Mouse (Mus musculus): ENCODE data around the gene Ttc25. TPM values are rescaled to one million over a fixed set of nuclear protein-coding genes. Genes with fewer than 3 reads are reported as not detected.

Ttc25 gene
- polyA plus RNA-seq, 1 experiment from 2014 or later, result 2.7 TPM

DNA sequence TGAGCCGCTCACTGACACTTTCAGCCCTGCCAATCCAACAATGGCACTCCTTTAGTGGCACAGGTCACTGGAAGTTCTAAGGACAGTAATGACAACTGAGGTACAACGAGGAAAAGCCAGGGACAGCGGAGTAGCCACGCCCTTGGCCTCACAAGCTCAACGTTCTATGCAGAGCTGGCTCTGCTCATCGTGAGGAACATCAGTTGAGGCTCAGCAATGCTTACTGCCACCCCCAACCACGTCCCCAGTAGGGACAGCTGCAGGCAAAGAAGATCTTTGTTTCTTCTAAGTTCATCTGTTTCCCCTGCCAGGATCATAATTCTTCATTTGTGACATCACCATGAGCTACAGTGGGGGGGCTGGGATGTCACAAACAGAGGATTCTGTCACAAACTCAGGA is 49.2 kb downstream of the Ttc25 start:
- Histone ChIP-seq H3K27ac (no peak overlapping the region), H3K4me1 (no peaks in the 10 kb centered on the region), H3K4me3 (no peak overlapping the region), H3K9ac (no peak overlapping the region), H3K27me3 (no peaks in the 10 kb centered on the region), H3K9me3 (replicated peaks) (no peaks in the 10 kb centered on the region), H3K36me3 (peaks cover 92% of the 10 kb centered on the region), H3K4me2 (replicated peaks) (no peak overlapping the region)
- no peak for ATAC-seq (ENCODE audit: low FRiP score)
- 93% methylated on average over 7 of the region's 7 CpGs for WGBS

DNA sequence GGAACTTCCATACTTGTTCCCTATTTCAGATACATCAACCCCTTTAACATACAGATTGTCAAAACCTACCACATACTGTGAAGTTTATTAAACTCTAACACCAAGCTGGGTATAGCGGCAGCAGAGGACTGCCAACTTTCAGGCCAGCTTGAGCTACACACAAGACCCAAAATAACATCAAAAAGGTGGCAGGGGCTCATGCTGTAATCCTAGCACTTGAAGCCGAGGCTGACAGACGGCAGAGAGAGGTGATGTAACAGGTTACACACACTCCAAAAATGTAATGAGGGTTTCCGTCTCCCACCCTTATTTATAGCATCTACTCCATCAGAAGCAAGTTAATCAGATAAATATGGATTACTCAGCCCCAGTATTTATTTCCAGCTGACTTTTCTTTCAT is 50.1 kb downstream of the Ttc25 start:
- Histone ChIP-seq H3K4me2 (replicated peaks) (no peak overlapping the region), H3K4me1 (no peaks in the 10 kb centered on the region), H3K27me3 (no peaks in the 10 kb centered on the region), H3K9ac (no peak overlapping the region), H3K9me3 (replicated peaks) (no peaks in the 10 kb centered on the region), H3K36me3 (peaks cover 92% of the 10 kb centered on the region), H3K27ac (no peak overlapping the region), H3K4me3 (no peak overlapping the region)
- no peak for ATAC-seq (ENCODE audit: low FRiP score)
- WGBS, result 90% methylated on average over 4 of the region's 4 CpGs

DNA sequence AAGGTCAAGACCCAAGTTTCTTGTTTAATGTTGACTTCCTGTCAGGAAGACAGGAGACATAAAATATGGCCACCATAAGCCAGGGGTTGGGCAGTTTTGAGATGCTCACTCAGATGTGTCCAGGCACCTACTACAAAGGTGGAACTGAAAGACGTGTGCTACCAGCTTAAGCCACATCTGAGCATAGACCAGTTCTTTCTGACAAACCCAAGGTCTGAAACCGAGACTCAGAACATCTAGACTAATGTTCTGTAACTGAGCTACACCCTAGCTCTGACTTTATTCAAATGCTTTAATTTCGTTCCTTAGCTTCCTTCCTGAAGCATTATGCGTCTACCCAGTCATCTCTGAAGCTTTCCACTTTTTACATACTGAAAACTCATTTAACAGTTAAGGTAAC is 52.7 kb downstream of the Ttc25 start:
- Histone ChIP-seq H3K36me3 (peaks cover 86% of the 10 kb centered on the region), H3K4me2 (replicated peaks) (no peak overlapping the region), H3K9me3 (replicated peaks) (no peaks in the 10 kb centered on the region), H3K9ac (no peak overlapping the region), H3K27me3 (no peaks in the 10 kb centered on the region), H3K4me3 (no peak overlapping the region), H3K27ac (no peak overlapping the region), H3K4me1 (no peaks in the 10 kb centered on the region)
- WGBS, result 93% methylated on average over 4 of the region's 4 CpGs
- no peak for ATAC-seq (ENCODE audit: low FRiP score)

DNA sequence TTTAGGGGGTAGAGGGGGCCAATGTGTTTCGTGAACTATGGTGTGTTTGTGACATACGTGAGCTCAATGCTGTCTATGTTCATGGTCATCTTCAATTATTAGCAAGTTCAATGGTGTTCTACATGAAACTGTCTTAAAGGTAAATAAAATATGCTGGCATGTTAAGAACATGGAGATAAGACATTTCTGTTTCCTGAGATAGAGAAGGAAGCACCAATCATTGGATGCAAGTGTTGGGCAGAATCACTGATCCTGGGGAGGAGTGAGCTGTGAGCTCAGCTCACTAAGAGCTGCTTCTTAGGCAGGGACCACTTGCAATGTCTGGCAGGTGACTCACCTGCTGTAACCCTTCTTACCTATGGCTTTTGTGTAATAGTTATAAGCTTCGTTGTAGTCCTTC is 56.0 kb downstream of the Ttc25 start:
- no peaks in the 10 kb centered on the region for H3K9me3 ChIP-seq (replicated peaks)
- 96% methylated on average over 3 of the region's 3 CpGs for WGBS
- H3K4me1 ChIP-seq, result no peaks in the 10 kb centered on the region
- H3K36me3 ChIP-seq, result peaks cover 62% of the 10 kb centered on the region
- H3K27ac ChIP-seq, result no peak overlapping the region
- no peaks in the 10 kb centered on the region for H3K27me3 ChIP-seq
- no peak for ATAC-seq (ENCODE audit: low FRiP score)
- no peak overlapping the region for H3K4me2 ChIP-seq (replicated peaks)
- no peak overlapping the region for H3K4me3 ChIP-seq
- H3K9ac ChIP-seq, result no peak overlapping the region

DNA sequence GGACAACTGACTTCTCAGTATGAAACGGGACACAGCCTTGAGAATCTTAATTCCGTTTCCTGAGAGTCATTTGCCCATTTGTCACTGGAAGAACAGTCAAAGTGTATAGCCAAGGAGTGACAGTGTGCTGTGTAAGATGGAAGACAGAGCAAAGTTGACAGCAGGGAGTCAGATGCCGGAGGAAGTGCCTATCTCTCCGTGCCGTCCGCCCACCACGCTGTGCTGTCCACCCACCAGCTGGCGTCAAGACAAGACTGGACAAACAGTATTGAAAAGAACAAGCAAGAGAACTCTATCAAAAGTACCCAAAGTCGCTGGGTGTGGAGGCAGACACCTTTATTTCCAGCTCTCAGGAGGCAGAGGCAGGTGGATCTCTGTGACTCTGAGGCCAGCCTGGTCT is 57.7 kb downstream of the Ttc25 start:
- Histone ChIP-seq H3K4me1 (no peaks in the 10 kb centered on the region), H3K9me3 (replicated peaks) (no peaks in the 10 kb centered on the region), H3K9ac (no peak overlapping the region), H3K4me3 (no peak overlapping the region), H3K27ac (no peak overlapping the region), H3K4me2 (replicated peaks) (no peak overlapping the region), H3K36me3 (peaks cover 46% of the 10 kb centered on the region), H3K27me3 (no peaks in the 10 kb centered on the region)
- ATAC-seq (ENCODE audit: low FRiP score), result no peak
- WGBS, result 89% methylated on average over 9 of the region's 9 CpGs

DNA sequence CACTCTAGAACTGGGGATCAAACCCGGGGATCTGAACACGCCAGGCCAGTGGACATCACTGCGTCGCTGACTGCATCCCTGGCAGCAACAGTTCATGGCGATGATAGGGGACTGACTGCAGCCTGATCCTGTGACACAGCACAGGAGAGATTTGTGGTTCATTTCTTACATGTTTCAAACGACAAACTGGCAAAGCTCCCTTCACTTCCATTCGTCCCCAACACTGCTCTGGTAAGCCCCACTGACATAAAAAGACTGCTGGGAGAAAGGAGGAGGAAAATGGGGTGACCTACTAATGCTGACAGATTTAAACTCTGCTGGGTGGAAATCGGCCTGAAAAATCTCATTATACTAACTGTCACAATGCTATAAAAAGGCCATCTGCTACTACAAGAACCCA is 58.4 kb downstream of the Ttc25 start:
- Histone ChIP-seq H3K36me3 (peaks cover 41% of the 10 kb centered on the region), H3K4me3 (no peak overlapping the region), H3K27me3 (no peaks in the 10 kb centered on the region), H3K4me2 (replicated peaks) (no peak overlapping the region), H3K9ac (no peak overlapping the region), H3K9me3 (replicated peaks) (no peaks in the 10 kb centered on the region), H3K4me1 (no peaks in the 10 kb centered on the region), H3K27ac (no peak overlapping the region)
- no peak for ATAC-seq (ENCODE audit: low FRiP score)
- WGBS, result 90% methylated on average over 8 of the region's 8 CpGs

DNA sequence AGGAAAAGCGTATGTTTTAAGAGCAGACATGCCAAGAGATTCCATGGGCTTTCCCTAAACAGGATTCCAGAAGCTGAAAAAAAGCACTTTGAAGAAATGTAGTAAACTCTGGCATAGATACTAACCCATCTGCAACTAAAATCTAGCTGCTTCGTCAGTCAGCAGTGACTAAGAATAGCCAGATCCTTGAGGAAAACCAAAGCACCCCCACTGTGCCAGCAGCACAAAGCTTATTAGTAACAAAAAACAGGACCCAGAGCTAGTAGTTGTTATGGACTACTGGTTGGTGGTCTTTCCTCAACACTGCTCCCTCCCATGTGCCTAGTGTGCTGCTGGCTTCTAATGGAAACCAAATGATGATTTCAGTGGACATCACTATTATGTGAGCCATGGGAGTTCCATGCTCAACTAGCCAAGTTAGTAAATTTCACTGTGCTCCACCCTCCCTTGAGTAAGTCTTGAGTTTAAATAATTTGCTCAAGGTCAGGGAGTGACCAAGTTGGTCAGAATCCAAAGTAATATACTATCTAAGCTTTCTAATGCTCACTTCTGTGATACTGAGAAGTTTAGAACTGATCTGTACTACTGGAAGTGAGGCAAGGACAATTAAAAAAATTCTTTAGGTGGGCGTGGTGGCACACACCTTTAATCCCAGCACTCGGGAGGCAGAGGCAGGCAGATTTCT is 59.1 kb downstream of the Ttc25 start:
- peaks cover 35% of the 10 kb centered on the region for H3K36me3 ChIP-seq
- 90% methylated on average over 4 of the region's 4 CpGs for WGBS

DNA sequence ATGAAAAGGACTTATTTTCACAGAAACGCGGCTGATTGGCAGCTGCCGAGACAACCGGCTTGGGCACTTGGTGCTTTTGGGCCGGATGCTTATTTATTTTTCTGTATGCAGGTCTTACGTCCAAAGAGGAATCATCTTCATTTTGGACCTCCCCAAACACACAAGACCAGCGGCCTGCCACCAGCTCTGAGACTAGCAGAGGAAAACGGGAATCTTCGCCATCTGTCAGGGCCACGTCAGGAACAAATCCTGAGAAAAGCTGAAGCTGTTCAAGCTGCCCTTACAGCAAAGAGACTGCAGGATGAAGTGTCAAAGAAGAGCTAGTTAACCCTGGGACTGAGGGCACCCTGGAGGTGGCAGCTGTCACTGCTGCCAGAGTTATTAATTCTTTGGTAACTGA is 60.0 kb downstream of the Ttc25 start:
- Histone ChIP-seq H3K27ac (no peak overlapping the region), H3K4me1 (no peaks in the 10 kb centered on the region), H3K36me3 (peaks cover 26% of the 10 kb centered on the region), H3K9me3 (replicated peaks) (no peaks in the 10 kb centered on the region), H3K27me3 (no peaks in the 10 kb centered on the region), H3K4me3 (no peak overlapping the region), H3K4me2 (replicated peaks) (no peak overlapping the region), H3K9ac (no peak overlapping the region)
- WGBS, result 88% methylated on average over 10 of the region's 10 CpGs
- ATAC-seq (ENCODE audit: low FRiP score), result no peak

More for the DNA sequence above, 59.1 kb downstream of the Ttc25 start:
- H3K9ac ChIP-seq, result no peak overlapping the region
- H3K4me2 ChIP-seq (replicated peaks), result no peak overlapping the region
- H3K9me3 ChIP-seq (replicated peaks), result no peaks in the 10 kb centered on the region
- no peak overlapping the region for H3K4me3 ChIP-seq
- ATAC-seq (ENCODE audit: low FRiP score), result no peak
- H3K4me1 ChIP-seq, result no peaks in the 10 kb centered on the region
- H3K27me3 ChIP-seq, result no peaks in the 10 kb centered on the region
- no peak overlapping the region for H3K27ac ChIP-seq

DNA sequence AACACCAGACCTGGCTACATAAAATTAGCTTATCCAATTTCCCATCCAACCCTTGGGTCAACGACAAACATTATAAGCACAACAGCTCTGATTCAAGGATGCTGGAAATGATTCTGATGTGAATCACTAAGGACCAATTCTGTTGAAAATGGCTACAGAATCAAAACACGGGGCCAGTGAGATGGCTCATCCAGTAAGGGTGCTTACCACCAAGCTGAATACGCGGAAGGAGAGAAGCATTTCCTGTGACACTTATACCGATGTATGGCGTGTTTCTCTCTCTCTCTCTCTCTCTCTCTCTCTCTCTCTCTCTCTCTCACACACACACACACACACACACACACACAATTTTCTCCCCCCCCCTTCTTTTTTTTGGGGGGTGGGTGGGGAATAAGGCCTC is 61.7 kb downstream of the Ttc25 start:
- ATAC-seq (ENCODE audit: low FRiP score), result no peak
- Histone ChIP-seq H3K4me3 (no peak overlapping the region), H3K9me3 (replicated peaks) (no peaks in the 10 kb centered on the region), H3K9ac (no peak overlapping the region), H3K4me1 (no peaks in the 10 kb centered on the region), H3K4me2 (replicated peaks) (no peak overlapping the region), H3K36me3 (0 out of 2 replicates have a peak, but pooled peaks cover 11% of the 10 kb centered on the region), H3K27me3 (no peaks in the 10 kb centered on the region), H3K27ac (no peak overlapping the region)
- WGBS, result 87% methylated on average over 6 of the region's 6 CpGs

DNA sequence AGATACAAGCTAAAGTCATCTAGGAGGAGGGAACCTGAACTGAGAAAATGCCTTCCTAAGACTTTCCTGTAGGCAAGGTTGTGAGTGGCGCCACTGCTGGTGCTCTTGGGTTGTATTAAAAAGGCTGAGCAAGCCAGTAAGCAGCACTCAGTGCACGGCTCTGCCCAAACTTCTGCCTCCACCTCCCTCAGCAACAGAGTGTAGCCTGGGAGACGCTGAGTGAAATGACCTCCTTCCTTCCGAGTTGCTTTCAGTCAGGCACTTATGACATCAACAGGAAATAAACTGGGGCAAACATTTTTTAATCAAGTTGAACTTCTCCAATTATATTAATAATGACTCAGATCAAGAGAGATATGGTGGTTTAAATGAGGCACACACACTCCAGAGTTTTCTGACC is 63.4 kb downstream of the Ttc25 start:
- Histone ChIP-seq H3K36me3 (peaks cover 7% of the 10 kb centered on the region; the same call in 1 of the 2 replicates), H3K4me1 (peaks cover 3% of the 10 kb centered on the region; the same call in 1 of the 2 replicates), H3K9me3 (replicated peaks) (no peaks in the 10 kb centered on the region), H3K27me3 (no peaks in the 10 kb centered on the region), H3K27ac (no peak overlapping the region), H3K9ac (no peak overlapping the region), H3K4me3 (no peak overlapping the region), H3K4me2 (replicated peaks) (no peak overlapping the region)
- WGBS, result 79% methylated on average over 4 of the region's 4 CpGs
- no peak for ATAC-seq (ENCODE audit: low FRiP score)

DNA sequence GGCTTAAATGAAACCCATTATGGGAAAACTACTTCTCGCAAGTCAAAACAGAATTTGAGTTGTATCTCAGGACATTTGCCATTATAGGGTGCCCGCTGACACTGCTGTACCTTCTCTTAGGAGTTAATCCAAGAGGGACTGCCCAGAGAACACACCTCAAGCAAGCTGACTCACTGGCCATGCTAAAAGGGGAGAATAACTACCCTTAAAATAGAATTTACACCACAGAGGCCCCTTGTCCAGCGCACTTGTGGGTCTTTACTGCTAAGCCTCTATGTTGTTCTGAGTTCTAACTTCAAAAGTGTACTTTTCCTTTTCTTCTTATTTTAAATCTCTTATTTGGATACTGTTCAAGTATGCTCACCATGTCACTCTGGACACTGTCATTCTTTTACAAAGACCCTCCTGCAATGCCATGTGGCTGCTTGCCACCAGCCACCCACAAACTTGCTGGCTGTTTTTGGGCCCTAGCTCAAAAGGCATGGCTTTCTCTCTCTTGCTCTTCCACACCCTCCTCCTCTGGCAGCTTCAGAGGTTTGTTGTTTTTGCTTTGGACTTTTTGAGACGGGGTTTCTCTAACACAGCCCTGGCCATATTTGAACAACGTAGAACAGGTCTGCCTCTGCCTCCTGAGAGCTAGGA is 64.1 kb downstream of the Ttc25 start:
- H3K27ac ChIP-seq, result no peak overlapping the region
- no peak overlapping the region for H3K9ac ChIP-seq

DNA sequence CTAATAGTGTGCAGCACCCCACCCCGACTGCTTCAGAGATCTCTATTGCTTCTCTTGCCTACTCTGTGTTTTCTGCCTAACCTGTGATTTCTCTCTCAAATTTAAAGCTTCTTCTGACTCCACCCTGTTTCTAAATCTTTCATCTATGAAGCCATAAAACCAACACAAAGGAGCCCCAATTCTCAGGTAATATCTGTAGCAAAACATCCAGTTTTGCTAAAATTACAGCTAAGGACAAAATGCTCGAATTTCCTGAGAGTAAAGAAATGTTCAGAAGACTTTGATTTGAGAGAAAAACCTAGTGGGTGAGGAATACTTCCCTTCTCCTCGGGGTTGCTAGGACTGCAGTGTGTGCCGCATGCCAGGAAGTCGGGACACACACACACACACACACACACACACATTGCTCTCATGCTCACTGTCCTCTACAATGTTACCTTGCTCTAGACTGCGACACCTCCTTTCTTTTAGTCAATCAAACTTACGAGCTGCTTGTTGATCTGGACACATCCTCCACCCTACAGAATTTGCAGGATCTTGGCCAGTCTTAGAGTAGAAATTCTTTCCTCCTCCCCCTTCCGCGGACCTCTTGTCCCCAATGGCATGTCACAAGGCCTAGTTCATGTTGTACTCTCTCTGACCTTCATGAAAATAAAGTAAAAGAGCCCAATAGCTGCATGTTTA is 64.7 kb downstream of the Ttc25 start:
- whole genome bisulfite sequencing, result 80% methylated on average over 9 of the region's 9 CpGs

More for the DNA sequence above, 64.1 kb downstream of the Ttc25 start:
- 94% methylated on average over 5 of the region's 5 CpGs for WGBS
- no peak overlapping the region for H3K4me3 ChIP-seq
- ATAC-seq (ENCODE audit: low FRiP score), result no peak
- H3K27me3 ChIP-seq, result no peaks in the 10 kb centered on the region
- peaks cover 7% of the 10 kb centered on the region; the same call in 1 of the 2 replicates for H3K36me3 ChIP-seq
- peaks cover 3% of the 10 kb centered on the region; the same call in 1 of the 2 replicates for H3K4me1 ChIP-seq
- H3K4me2 ChIP-seq (replicated peaks), result no peak overlapping the region
- H3K9me3 ChIP-seq (replicated peaks), result no peaks in the 10 kb centered on the region

More for the DNA sequence above, 64.7 kb downstream of the Ttc25 start:
- ATAC-seq (ENCODE audit: low FRiP score), result no peak
- H3K36me3 ChIP-seq, result peaks cover 7% of the 10 kb centered on the region; the same call in 1 of the 2 replicates
- H3K9ac ChIP-seq, result no peak overlapping the region
- H3K9me3 ChIP-seq (replicated peaks), result no peaks in the 10 kb centered on the region
- no peak overlapping the region for H3K27ac ChIP-seq
- no peak overlapping the region for H3K4me2 ChIP-seq (replicated peaks)
- no peak overlapping the region for H3K4me3 ChIP-seq
- no peaks in the 10 kb centered on the region for H3K27me3 ChIP-seq
- peaks cover 3% of the 10 kb centered on the region; the same call in 1 of the 2 replicates for H3K4me1 ChIP-seq
